In genomic region chr7:44867010-44867702, GRCm38 (mm10) we compare ENCODE assay signal across 8 mouse cellular contexts. TPM values are rescaled to one million over a fixed set of nuclear protein-coding genes. Genes with fewer than 3 reads are reported as not detected.
A peak's percentile ranks its signal among the peaks of the same experiment; 100 is the strongest.
DNase-seq lines count a peak whose midpoint lies in the region; ATAC-seq lines count a peak whose summit lies in the region.

No protein-coding gene starts in this region.

- H3K36me3 ChIP-seq in heart, embryonic 12.5 days: peaks cover 35% of the 10 kb centered on the region
- H3K36me3 ChIP-seq in embryonic facial prominence, embryonic 11.5 days (replicated peaks; ENCODE audit: control insufficient read depth, insufficient read depth, low read depth, low read length): peaks cover 22% of the 10 kb centered on the region
- H3K36me3 ChIP-seq in hindbrain, embryonic 12.5 days: peaks cover 48% of the 10 kb centered on the region
- H3K36me3 ChIP-seq in midbrain, embryonic 13.5 days: peaks cover 49% of the 10 kb centered on the region

- H3K9me3 ChIP-seq in heart, embryonic 12.5 days (replicated peaks): no peaks in the 10 kb centered on the region
- H3K9me3 ChIP-seq in embryonic facial prominence, embryonic 11.5 days (replicated peaks; ENCODE audit: control insufficient read depth, low read length): no peaks in the 10 kb centered on the region
- H3K9me3 ChIP-seq in hindbrain, embryonic 12.5 days (replicated peaks): no peaks in the 10 kb centered on the region
- H3K9me3 ChIP-seq in midbrain, embryonic 13.5 days: no peaks in the 10 kb centered on the region

- WGBS in heart, embryonic 12.5 days: 70% methylated on average over 19 of the region's 19 CpGs
- 75% methylated on average over 19 of the region's 19 CpGs for WGBS in embryonic facial prominence, embryonic 11.5 days
- 78% methylated on average over 19 of the region's 19 CpGs for WGBS in hindbrain, embryonic 12.5 days
- WGBS in midbrain, embryonic 13.5 days: 76% methylated on average over 19 of the region's 19 CpGs

- peaks cover 62% of the 10 kb centered on the region for H3K4me1 ChIP-seq in heart, embryonic 12.5 days (replicated peaks)
- H3K4me1 ChIP-seq in embryonic facial prominence, embryonic 11.5 days (ENCODE audit: control insufficient read depth, insufficient read depth, low read length): peaks cover 6% of the 10 kb centered on the region; the same call in 1 of the 2 replicates
- peaks cover 53% of the 10 kb centered on the region for H3K4me1 ChIP-seq in hindbrain, embryonic 12.5 days
- peaks cover 55% of the 10 kb centered on the region for H3K4me1 ChIP-seq in midbrain, embryonic 13.5 days (replicated peaks)

- peak overlapping the region; percentile 99 for H3K9ac ChIP-seq in heart, embryonic 12.5 days
- H3K9ac ChIP-seq in embryonic facial prominence, embryonic 11.5 days (replicated peaks; ENCODE audit: low read length): peak overlapping the region; percentile 39
- peak overlapping the region; percentile 99 for H3K9ac ChIP-seq in hindbrain, embryonic 12.5 days
- peak overlapping the region; percentile 99 for H3K9ac ChIP-seq in midbrain, embryonic 13.5 days (replicated peaks)

- H3K27me3 ChIP-seq in heart, embryonic 12.5 days (replicated peaks): no peaks in the 10 kb centered on the region
- no peaks in the 10 kb centered on the region for H3K27me3 ChIP-seq in embryonic facial prominence, embryonic 11.5 days (ENCODE audit: control insufficient read depth, insufficient read depth, low read length)
- H3K27me3 ChIP-seq in hindbrain, embryonic 12.5 days: no peaks in the 10 kb centered on the region
- H3K27me3 ChIP-seq in midbrain, embryonic 13.5 days: no peaks in the 10 kb centered on the region

- peak overlapping the region; percentile 91 for H3K4me3 ChIP-seq in heart, embryonic 12.5 days
- peak overlapping the region; percentile 97 for H3K4me3 ChIP-seq in embryonic facial prominence, embryonic 11.5 days (ENCODE audit: low read depth, low read length)
- H3K4me3 ChIP-seq in hindbrain, embryonic 12.5 days: peak overlapping the region; percentile 97
- peak overlapping the region; percentile 85 for H3K4me3 ChIP-seq in midbrain, embryonic 13.5 days (replicated peaks)

- DNase-seq in heart, postnatal 25 days (ENCODE audit: low spot score): no peak
- DNase-seq in embryonic facial prominence, embryonic 11.5 days (ENCODE audit: low spot score): no peak
- no peak for DNase-seq in left cerebral cortex, postnatal 14 days (ENCODE audit: low spot score in 2 of 2)
- no peak for DNase-seq in urinary bladder, postnatal 4 days (ENCODE audit: low spot score in 2 of 2)
- DNase-seq in frontal cortex, postnatal 10 days (ENCODE audit: low spot score in 2 of 2): no peak

- intact Hi-C loops in heart, postnatal 25 days (cut with DNase I): loop anchor here (10.0 kb wide), 1 partner anchor 848 kb away; the partner anchor contains the start of genes Rpl18 and Sphk2
- intact Hi-C loops in left cerebral cortex, postnatal 14 days (cut with DNase I): no loop called here

- peak overlapping the region; percentile 65 for H3K27ac ChIP-seq in heart, embryonic 12.5 days (ENCODE audit: poor library complexity, severe bottlenecking)
- H3K27ac ChIP-seq in embryonic facial prominence, embryonic 11.5 days (replicated peaks; ENCODE audit: low read depth, low read length): no peak overlapping the region
- no peak overlapping the region for H3K27ac ChIP-seq in hindbrain, embryonic 12.5 days
- H3K27ac ChIP-seq in midbrain, embryonic 13.5 days: 0 out of 2 replicates have a peak overlapping the region, but pooled peaks have one; percentile 25

- ATAC-seq in heart, embryonic 12.5 days (ENCODE audit: insufficient number of reproducible peaks, low FRiP score): no peak
- no peak for ATAC-seq in embryonic facial prominence, embryonic 11.5 days (replicated peaks; ENCODE audit: insufficient number of reproducible peaks, low FRiP score, low TSS enrichment, low read depth)
- no peak for ATAC-seq in hindbrain, embryonic 12.5 days (ENCODE audit: low FRiP score)
- ATAC-seq in midbrain, embryonic 13.5 days: no peak

- H3K4me2 ChIP-seq in heart, embryonic 12.5 days: peak overlapping the region; percentile 90
- H3K4me2 ChIP-seq in embryonic facial prominence, embryonic 11.5 days (ENCODE audit: low read depth, low read length): peak overlapping the region; percentile 90
- H3K4me2 ChIP-seq in hindbrain, embryonic 12.5 days (replicated peaks): peak overlapping the region; percentile 98
- peak overlapping the region; percentile 96 for H3K4me2 ChIP-seq in midbrain, embryonic 13.5 days (replicated peaks)

RNA-seq across cellular contexts. Expression of gene Ptov1, which starts 2.4 kb away (rescaled TPM):
- polyA plus RNA-seq in heart, embryonic 12.5 days (2016; fragmentation: Nextera tagmentation; extraction: Ambion mirVana): 308 and 321 TPM in 2 replicates
- 100 to 1,000 TPM; 153 to 165 TPM for total RNA-seq in heart, postnatal 25 days (2021)
- 350 and 370 TPM in 2 replicates for polyA plus RNA-seq in embryonic facial prominence, embryonic 11.5 days (2014; fragmentation: Nextera tagmentation; extraction: Ambion mirVana)
- polyA plus RNA-seq in hindbrain, embryonic 12.5 days (2016; fragmentation: Nextera tagmentation; extraction: Ambion mirVana): 606 and 662 TPM in 2 replicates
- 524 and 584 TPM in 2 replicates for polyA plus RNA-seq in midbrain, embryonic 13.5 days (2015; fragmentation: Nextera tagmentation; extraction: Ambion mirVana)
- 100 to 1,000 TPM; 263 to 271 TPM for total RNA-seq in left cerebral cortex, postnatal 14 days (2021)

RNA-seq across cellular contexts. Expression of gene Pnkp, which starts 10.2 kb away (rescaled TPM):
- polyA plus RNA-seq in heart, embryonic 12.5 days (2016; fragmentation: Nextera tagmentation; extraction: Ambion mirVana): 23.3 and 27.0 TPM in 2 replicates
- total RNA-seq in heart, postnatal 25 days (2021): 10 to 100 TPM; 16.0 to 16.6 TPM
- polyA plus RNA-seq in embryonic facial prominence, embryonic 11.5 days (2014; fragmentation: Nextera tagmentation; extraction: Ambion mirVana): 21.6 and 25.3 TPM in 2 replicates
- polyA plus RNA-seq in hindbrain, embryonic 12.5 days (2016; fragmentation: Nextera tagmentation; extraction: Ambion mirVana): 34.7 and 35.1 TPM in 2 replicates
- 32.3 and 38.5 TPM in 2 replicates for polyA plus RNA-seq in midbrain, embryonic 13.5 days (2015; fragmentation: Nextera tagmentation; extraction: Ambion mirVana)
- total RNA-seq in left cerebral cortex, postnatal 14 days (2021): 10 to 100 TPM; 26.1 to 28.7 TPM

RNA-seq across cellular contexts. Expression of gene Tbc1d17, which starts 18.3 kb away (rescaled TPM):
- polyA plus RNA-seq in heart, embryonic 12.5 days (2016; fragmentation: Nextera tagmentation; extraction: Ambion mirVana): 60.0 and 61.2 TPM in 2 replicates
- 10 to 100 TPM; 44.3 to 47.0 TPM for total RNA-seq in heart, postnatal 25 days (2021)
- polyA plus RNA-seq in embryonic facial prominence, embryonic 11.5 days (2014; fragmentation: Nextera tagmentation; extraction: Ambion mirVana): 55.1 and 75.1 TPM in 2 replicates
- polyA plus RNA-seq in hindbrain, embryonic 12.5 days (2016; fragmentation: Nextera tagmentation; extraction: Ambion mirVana): 103 and 110 TPM in 2 replicates
- polyA plus RNA-seq in midbrain, embryonic 13.5 days (2015; fragmentation: Nextera tagmentation; extraction: Ambion mirVana): 109 and 110 TPM in 2 replicates
- total RNA-seq in left cerebral cortex, postnatal 14 days (2021): 10 to 100 TPM; 48.3 to 58.7 TPM

RNA-seq across cellular contexts. Expression of gene Akt1s1, which starts 18.4 kb away (rescaled TPM):
- polyA plus RNA-seq in heart, embryonic 12.5 days (2016; fragmentation: Nextera tagmentation; extraction: Ambion mirVana): 105 and 108 TPM in 2 replicates
- 10 to 100 TPM; 61.8 to 75.9 TPM for total RNA-seq in heart, postnatal 25 days (2021)
- 32.4 and 42.5 TPM in 2 replicates for polyA plus RNA-seq in embryonic facial prominence, embryonic 11.5 days (2014; fragmentation: Nextera tagmentation; extraction: Ambion mirVana)
- 99.3 and 101 TPM in 2 replicates for polyA plus RNA-seq in hindbrain, embryonic 12.5 days (2016; fragmentation: Nextera tagmentation; extraction: Ambion mirVana)
- 78.9 and 88.2 TPM in 2 replicates for polyA plus RNA-seq in midbrain, embryonic 13.5 days (2015; fragmentation: Nextera tagmentation; extraction: Ambion mirVana)
- 10 to 100 TPM; 80.8 to 81.1 TPM for total RNA-seq in left cerebral cortex, postnatal 14 days (2021)

RNA-seq across cellular contexts. Expression of gene Med25, which starts 25.4 kb away (rescaled TPM):
- polyA plus RNA-seq in heart, embryonic 12.5 days (2016; fragmentation: Nextera tagmentation; extraction: Ambion mirVana): 76.8 and 81.2 TPM in 2 replicates
- 10 to 100 TPM; 66.7 to 73.9 TPM for total RNA-seq in heart, postnatal 25 days (2021)
- polyA plus RNA-seq in embryonic facial prominence, embryonic 11.5 days (2014; fragmentation: Nextera tagmentation; extraction: Ambion mirVana): 44.5 and 50.3 TPM in 2 replicates
- polyA plus RNA-seq in hindbrain, embryonic 12.5 days (2016; fragmentation: Nextera tagmentation; extraction: Ambion mirVana): 153 and 155 TPM in 2 replicates
- polyA plus RNA-seq in midbrain, embryonic 13.5 days (2015; fragmentation: Nextera tagmentation; extraction: Ambion mirVana): 151 and 162 TPM in 2 replicates
- 100 to 1,000 TPM in 1 of 2 experiments, 10 to 100 TPM in 1; 92.5 to 103 TPM for total RNA-seq in left cerebral cortex, postnatal 14 days (2021)

Comparison
In these comparisons a context has a peak if more than half of its experiments do, and no peak if none do; other contexts are left out.
1. H3K27ac ChIP-seq: peak in heart, embryonic 12.5 days (single experiment) and midbrain, embryonic 13.5 days (single experiment); none in embryonic facial prominence, embryonic 11.5 days (single experiment) and hindbrain, embryonic 12.5 days (single experiment).
2. H3K9ac ChIP-seq: peak in every context shown above with its lines; median percentile 99 in heart, embryonic 12.5 days; 99 in hindbrain, embryonic 12.5 days; 99 in midbrain, embryonic 13.5 days; 39 in embryonic facial prominence, embryonic 11.5 days.
3. Peak in every context shown above with its lines, with median percentiles within 50 percentile points of each other: H3K4me2 ChIP-seq and H3K4me3 ChIP-seq.